Comparison of ENCODE assay signal across 16 mouse cellular contexts in genomic region chr9:115870640-115871039, GRCm38 (mm10). TPM values are rescaled to one million over a fixed set of nuclear protein-coding genes. Genes with fewer than 3 reads are reported as not detected.
"Had no signal": no experiment of that assay in that cellular context is flagged by ENCODE, and none has a peak within 500 bp of the region (broad histone marks: within the 10 kb centered on the region; RNA-seq: fewer than 3 reads in every experiment).

No protein-coding gene starts in this region.

- H3K4me2 ChIP-seq: neural tube, embryonic 12.5 days; neural tube, embryonic 13.5 days; neural tube, embryonic 15.5 days; stomach, embryonic 15.5 days had no signal

- H3K36me3 ChIP-seq: neural tube, embryonic 12.5 days; neural tube, embryonic 13.5 days; neural tube, embryonic 15.5 days; stomach, embryonic 15.5 days had no signal

- DNase-seq: right cerebral cortex, adult 18-20 months; right cerebral cortex, postnatal 14 days; right cerebral cortex, postnatal 25 days; right cerebral cortex, postnatal 4 days; spleen, adult 18-20 months; thymus, adult 18-20 months; thymus, adult 2 months; thymus, postnatal 36 days had no signal

- H3K9me3 ChIP-seq: neural tube, embryonic 12.5 days; neural tube, embryonic 13.5 days; neural tube, embryonic 15.5 days; stomach, embryonic 15.5 days had no signal

- H3K4me1 ChIP-seq: neural tube, embryonic 12.5 days; neural tube, embryonic 13.5 days; neural tube, embryonic 15.5 days; stomach, embryonic 15.5 days had no signal

- H3K4me3 ChIP-seq: neural tube, embryonic 12.5 days; neural tube, embryonic 13.5 days; neural tube, embryonic 15.5 days; stomach, embryonic 15.5 days had no signal

- H3K27ac ChIP-seq: neural tube, embryonic 12.5 days; neural tube, embryonic 13.5 days; neural tube, embryonic 15.5 days; stomach, embryonic 15.5 days; stomach, postnatal 0 days had no signal

- H3K27me3 ChIP-seq: neural tube, embryonic 12.5 days; neural tube, embryonic 13.5 days; neural tube, embryonic 15.5 days; stomach, embryonic 15.5 days had no signal

- H3K9ac ChIP-seq: neural tube, embryonic 12.5 days; neural tube, embryonic 13.5 days; neural tube, embryonic 15.5 days; stomach, embryonic 15.5 days had no signal

RNA-seq across cellular contexts. Expression of gene Gadl1, which starts 38.6 kb away (rescaled TPM):
- total RNA-seq: neutrophil, adult 5-6 weeks had no signal
- polyA plus RNA-seq: small intestine, adult 2 months; spleen, adult 2 months had no signal
